ENCODE assay signal across 8 mouse cellular contexts in the genomic region with DNA sequence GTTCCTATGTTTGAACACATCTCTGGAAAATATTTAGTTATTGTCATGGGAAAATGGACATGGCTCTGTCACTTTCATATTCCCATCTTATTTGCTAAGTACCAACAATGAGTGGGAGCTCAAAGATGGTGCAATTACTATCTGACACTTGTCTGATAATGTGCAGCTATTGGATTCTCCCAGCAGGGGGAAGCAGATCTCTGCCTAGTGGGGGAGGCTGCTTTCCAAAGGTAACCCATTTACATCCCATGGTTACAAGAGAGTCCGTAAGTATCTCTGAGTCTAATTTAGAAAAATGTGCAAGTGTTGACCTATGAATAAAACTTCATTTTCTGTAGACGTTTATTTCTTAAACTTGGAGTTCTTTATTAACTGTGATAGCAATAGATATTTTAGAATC.
DNase-seq lines count a peak whose midpoint lies in the region; ATAC-seq and TF ChIP-seq lines count a peak whose summit lies in the region.

No protein-coding gene starts in this region.

- DNase-seq in cerebellum, postnatal 10 days: peak; percentile 25 to 39
- no peak for DNase-seq in cerebellum, adult 9-10 months
- DNase-seq in left cerebral cortex, postnatal 4 days: peak; percentile 7
- no peak for DNase-seq in left cerebral cortex, adult 9 months (ENCODE audit: low spot score in 2 of 2)
- DNase-seq in ovary, postnatal 14 days (ENCODE audit: low spot score): no peak
- DNase-seq in layer of hippocampus, adult 8-10 months (ENCODE audit: low spot score in 2 of 2): no peak

- no peak for TF ChIP-seq POLR2A in cortical plate, adult 2 months (IDR thresholded peaks at IDR 0.05; ENCODE audit: extremely low read depth, insufficient read depth, low read length)

- intact Hi-C loops in left cerebral cortex, postnatal 4 days (cut with DNase I): loop anchor here (10.0 kb wide), 1 partner anchor 104 kb away; no protein-coding TSS in a partner anchor

- ATAC-seq in megakaryocyte-erythroid progenitor cell, adult 5-6 weeks (replicated peaks; ENCODE audit: low FRiP score, low TSS enrichment, poor library complexity, severe bottlenecking): peak; percentile 78; the same call in 1 of the 2 replicates

- no peak overlapping the region for H3K4me3 ChIP-seq in cortical plate, adult 2 months (ENCODE audit: insufficient read depth, low read length)

- no peak overlapping the region for H3K27ac ChIP-seq in cortical plate, adult 2 months (ENCODE audit: insufficient read depth, low read length)

- TF ChIP-seq CTCF in cortical plate, adult 2 months (IDR thresholded peaks at IDR 0.05; ENCODE audit: extremely low read depth, insufficient read depth, low read length): peak; percentile 58

- no peaks in the 10 kb centered on the region for H3K4me1 ChIP-seq in cortical plate, adult 2 months (ENCODE audit: control insufficient read depth, insufficient read depth, low read length)

Comparison
In these comparisons a context has a peak if more than half of its experiments do, and no peak if none do; other contexts are left out.
1. DNase-seq: peak in cerebellum, postnatal 10 days (2 of 2) and left cerebral cortex, postnatal 4 days (single experiment); none in cerebellum, adult 9-10 months (single experiment), left cerebral cortex, adult 9 months (0 of 2), ovary, postnatal 14 days (single experiment) and layer of hippocampus, adult 8-10 months (0 of 2).